In the genomic region with DNA sequence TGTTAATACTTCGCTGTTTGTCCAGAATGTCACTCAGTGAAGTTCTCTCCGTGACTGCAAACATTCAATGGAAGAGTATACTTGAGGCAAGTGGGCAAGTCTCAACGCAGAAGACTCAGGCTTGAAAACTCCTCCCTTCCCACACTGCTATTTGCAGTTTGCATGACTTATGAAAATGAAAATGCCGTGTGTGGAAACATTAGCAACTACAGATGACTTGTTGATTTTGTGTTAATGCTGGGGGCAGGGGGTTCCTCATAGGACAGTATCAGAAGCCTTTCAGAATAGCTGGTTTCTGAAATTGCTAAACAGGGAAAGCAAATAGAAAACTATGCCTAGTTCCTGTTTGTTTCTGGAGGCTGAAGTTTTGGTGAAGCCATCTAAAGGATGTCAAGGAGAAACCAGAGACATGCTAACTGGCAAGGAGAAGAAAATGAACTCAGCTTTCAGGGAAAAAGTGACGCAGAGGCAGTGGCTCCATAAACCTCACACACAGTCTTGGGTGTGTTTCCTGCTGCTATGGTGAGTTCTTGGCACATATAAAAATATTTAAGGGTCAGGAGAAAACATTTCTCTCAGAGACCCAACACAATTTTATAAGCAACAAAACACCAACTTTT, we compare ENCODE assay signal across 19 mouse cellular contexts. TPM values are rescaled to one million over a fixed set of nuclear protein-coding genes. Genes with fewer than 3 reads are reported as not detected.
DNase-seq lines count a peak whose midpoint lies in the region; ATAC-seq and TF ChIP-seq lines count a peak whose summit lies in the region.
"Had no signal": no experiment of that assay in that cellular context is flagged by ENCODE, and none has a peak within 500 bp of the region (broad histone marks: within the 10 kb centered on the region; RNA-seq: fewer than 3 reads in every experiment).

No protein-coding gene starts in this region.

- no peak for TF ChIP-seq POLR2A in bone marrow macrophage, adult 2 months (IDR thresholded peaks at IDR 0.05; ENCODE audit: borderline replicate concordance, low read depth, low read length)
- TF ChIP-seq POLR2A in embryonic fibroblast, embryonic 13.5 days (IDR thresholded peaks at IDR 0.05; ENCODE audit: low read depth, low read length) = no peak

- 53% methylated on average over 5 of the region's 5 CpGs for WGBS in lung, embryonic 15.5 days

- peak overlapping the region; percentile 5; the same call in 1 of the 2 replicates for H3K27ac ChIP-seq in lung, embryonic 15.5 days
- H3K27ac ChIP-seq in bone marrow macrophage, adult 2 months (ENCODE audit: insufficient read depth, low read depth, low read length) = peak overlapping the region; percentile 19
- peak overlapping the region; percentile 73 for H3K27ac ChIP-seq in embryonic fibroblast, embryonic 13.5 days (ENCODE audit: insufficient read depth, low read length)
- H3K27ac ChIP-seq: kidney, postnatal 0 days; neural tube, embryonic 12.5 days had no signal

- H3K9ac ChIP-seq in lung, embryonic 15.5 days = no peak overlapping the region
- H3K9ac ChIP-seq: heart, embryonic 12.5 days; neural tube, embryonic 12.5 days had no signal

- H3K4me2 ChIP-seq in lung, embryonic 15.5 days = 0 out of 2 replicates have a peak overlapping the region, but pooled peaks have one; percentile 3
- H3K4me2 ChIP-seq: heart, embryonic 12.5 days; liver, embryonic 11.5 days; midbrain, embryonic 11.5 days; neural tube, embryonic 12.5 days had no signal

- H3K36me3 ChIP-seq in lung, embryonic 15.5 days = no peaks in the 10 kb centered on the region
- H3K36me3 ChIP-seq: neural tube, embryonic 12.5 days had no signal

- H3K9me3 ChIP-seq in lung, embryonic 15.5 days = no peaks in the 10 kb centered on the region
- H3K9me3 ChIP-seq: heart, embryonic 12.5 days; neural tube, embryonic 12.5 days had no signal

- no peaks in the 10 kb centered on the region for H3K4me1 ChIP-seq in lung, embryonic 15.5 days
- H3K4me1 ChIP-seq in bone marrow macrophage, adult 2 months (ENCODE audit: control insufficient read depth, insufficient read depth, low read length) = peaks cover 20% of the 10 kb centered on the region
- no peaks in the 10 kb centered on the region for H3K4me1 ChIP-seq in embryonic fibroblast, embryonic 13.5 days (ENCODE audit: control insufficient read depth, insufficient read depth, low read length)
- H3K4me1 ChIP-seq: neural tube, embryonic 12.5 days had no signal

- no peak for TF ChIP-seq CTCF in bone marrow macrophage, adult 2 months (IDR thresholded peaks at IDR 0.05; ENCODE audit: low read depth, low read length)
- no peak for TF ChIP-seq CTCF in embryonic fibroblast, embryonic 13.5 days (IDR thresholded peaks at IDR 0.05; ENCODE audit: borderline replicate concordance, insufficient read depth, low read length)

- ATAC-seq in lung, embryonic 15.5 days (ENCODE audit: borderline replicate concordance, extremely low read depth, low FRiP score, low TSS enrichment) = no peak
- ATAC-seq in megakaryocyte progenitor cell, adult 5-6 weeks (replicated peaks; ENCODE audit: poor library complexity) = peak; percentile 56
- ATAC-seq: Patski had no signal

- H3K27me3 ChIP-seq in lung, embryonic 15.5 days = no peaks in the 10 kb centered on the region
- H3K27me3 ChIP-seq: heart, embryonic 12.5 days; neural tube, embryonic 12.5 days; Patski had no signal

- no peak overlapping the region for H3K4me3 ChIP-seq in lung, embryonic 15.5 days
- no peak overlapping the region for H3K4me3 ChIP-seq in bone marrow macrophage, adult 2 months (ENCODE audit: insufficient read depth, low read length)
- H3K4me3 ChIP-seq in embryonic fibroblast, embryonic 13.5 days (ENCODE audit: insufficient read depth, low read length) = no peak overlapping the region
- H3K4me3 ChIP-seq: heart, embryonic 12.5 days; neural tube, embryonic 12.5 days had no signal

- no peak for DNase-seq in lung, postnatal 25 days (ENCODE audit: low spot score)
- no peak for DNase-seq in right cerebral cortex, adult 2 months (ENCODE audit: low spot score in 2 of 2)
- DNase-seq in cerebellum, postnatal 10 days = no peak
- DNase-seq: adrenal gland, adult 8-10 months; cerebellum, adult 9-10 months; kidney, adult 18-20 months; layer of hippocampus, postnatal 36 days; right cerebral cortex, postnatal 14 days; thymus, postnatal 14 days had no signal

RNA-seq across cellular contexts. Expression of gene Cacybp, which starts 38.8 kb away (rescaled TPM):
- 214 and 217 TPM in 2 replicates for polyA plus RNA-seq in lung, embryonic 15.5 days (2015; fragmentation: Nextera tagmentation; extraction: Ambion mirVana)
- polyA plus RNA-seq in bone marrow macrophage, adult 2 months (2012; ENCODE audit: insufficient read depth, insufficient read length, missing spikeins) = 48.1 and 57.4 TPM in 2 replicates
- polyA plus RNA-seq in embryonic fibroblast, embryonic 13.5 days (2011; ENCODE audit: insufficient read length, low read depth, missing spikeins) = 130 and 138 TPM in 2 replicates
- 338 and 369 TPM in 2 replicates for total RNA-seq in megakaryocyte progenitor cell, adult 5-6 weeks (2015)
- total RNA-seq in megakaryocyte progenitor cell, adult 5-6 weeks (2017) = 281 and 317 TPM in 2 replicates

RNA-seq across cellular contexts. Expression of gene Mrps14, which starts 56.5 kb away (rescaled TPM):
- polyA plus RNA-seq in lung, embryonic 15.5 days (2015; fragmentation: Nextera tagmentation; extraction: Ambion mirVana) = 258 and 277 TPM in 2 replicates
- polyA plus RNA-seq in bone marrow macrophage, adult 2 months (2012; ENCODE audit: insufficient read depth, insufficient read length, missing spikeins) = 56.0 and 72.4 TPM in 2 replicates
- polyA plus RNA-seq in embryonic fibroblast, embryonic 13.5 days (2011; ENCODE audit: insufficient read length, low read depth, missing spikeins) = 58.4 and 63.3 TPM in 2 replicates
- total RNA-seq in megakaryocyte progenitor cell, adult 5-6 weeks (2015) = 198 and 201 TPM in 2 replicates
- total RNA-seq in megakaryocyte progenitor cell, adult 5-6 weeks (2017) = 151 and 173 TPM in 2 replicates

Comparison
In these comparisons a context has a peak if more than half of its experiments do, and no peak if none do; other contexts are left out.
1. H3K27ac ChIP-seq: peak in every context shown above with its lines; median percentile 73 in embryonic fibroblast, embryonic 13.5 days; 19 in bone marrow macrophage, adult 2 months; 5 in lung, embryonic 15.5 days.